Mouse (Mus musculus): ENCODE data around the gene Csde1. TPM values are rescaled to one million over a fixed set of nuclear protein-coding genes. Genes with fewer than 3 reads are reported as not detected.

Csde1 gene
- 342 and 351 TPM in 2 replicates for total RNA-seq (2021)
- long read RNA-seq, experiment 1, full-length matches to known transcripts = 126 of 176 reads
- long read RNA-seq, experiment 1, partial matches to known transcripts = 23 of 176 reads
- long read RNA-seq, experiment 1, other reads (novel, unspliced or antisense) = 27 of 176 reads
- long read RNA-seq, experiment 2, full-length matches to known transcripts = 101 of 142 reads
- long read RNA-seq, experiment 2, partial matches to known transcripts = 20 of 142 reads
- long read RNA-seq, experiment 2, other reads (novel, unspliced or antisense) = 21 of 142 reads

GRCm38 (mm10) chr3:103020249-103020942, at the start of gene Csde1:
Gene Csde1 (plus strand): TSS chr3:103020426.
- peak; percentile 98 for DNase-seq

- DNase-seq = no peak
Measured at GRCm38 (mm10) chr3:102970508-102970907, 49.7 kb upstream of the Csde1 start.

- no peak for DNase-seq
Measured at GRCm38 (mm10) chr3:102976906-102977305, 43.3 kb upstream of the Csde1 start.

GRCm38 (mm10) chr3:102979550-102980348, 40.5 kb upstream of the Csde1 start:
- DNase-seq = no peak

GRCm38 (mm10) chr3:102980349-102980736, 39.9 kb upstream of the Csde1 start:
- DNase-seq = no peak

GRCm38 (mm10) chr3:102991041-102991440, 29.2 kb upstream of the Csde1 start:
- DNase-seq = no peak

- DNase-seq = no peak
Measured at GRCm38 (mm10) chr3:102992936-102993335, 27.3 kb upstream of the Csde1 start.

GRCm38 (mm10) chr3:102995233-102995604, 25.0 kb upstream of the Csde1 start:
- DNase-seq = no peak

- peak; percentile 97 for DNase-seq
Measured at GRCm38 (mm10) chr3:102995605-102996321, 24.5 kb upstream of the Csde1 start, which contains the start of gene Sike1. Gene Sike1 (plus strand): TSS chr3:102995708.

- no peak for DNase-seq
Measured at GRCm38 (mm10) chr3:102997036-102997435, 23.2 kb upstream of the Csde1 start.

GRCm38 (mm10) chr3:102997591-102997990, 22.6 kb upstream of the Csde1 start:
- DNase-seq = no peak

GRCm38 (mm10) chr3:103001595-103001994, 18.6 kb upstream of the Csde1 start:
- no peak for DNase-seq

- DNase-seq = no peak
Measured at GRCm38 (mm10) chr3:103017350-103017749, 2.9 kb upstream of the Csde1 start.

GRCm38 (mm10) chr3:103019462-103019861, 764 bp upstream of the Csde1 start:
- no peak for DNase-seq

- DNase-seq = peak; percentile 95
Measured at GRCm38 (mm10) chr3:103020943-103021638, 865 bp downstream of the Csde1 start.

GRCm38 (mm10) chr3:103026174-103026573, 5.9 kb downstream of the Csde1 start:
- DNase-seq = no peak

GRCm38 (mm10) chr3:103040285-103040684, 20.1 kb downstream of the Csde1 start:
- no peak for DNase-seq

- no peak for DNase-seq
Measured at GRCm38 (mm10) chr3:103040861-103041379, 20.7 kb downstream of the Csde1 start.

GRCm38 (mm10) chr3:103056016-103056595, 35.9 kb downstream of the Csde1 start:
- DNase-seq = no peak

GRCm38 (mm10) chr3:103057752-103058151, 37.5 kb downstream of the Csde1 start:
- DNase-seq = no peak

Data from adrenal gland, postnatal 14 days (tissue).